Mouse (Mus musculus) intestine, embryonic 14.5 days (tissue): ENCODE results near the gene Phactr3. TPM values are rescaled to one million over a fixed set of nuclear protein-coding genes. Genes with fewer than 3 reads are reported as not detected.

Source experiments
- ATAC-seq: fragments of 200-750 bp; cut with Nextera tagmentation; replicated peaks from 2 replicates; pipeline ENCODE4 v1.8.0; 2017; ENCODE audit warnings: low read depth, moderate number of reproducible peaks, moderate TSS enrichment, moderate library complexity; ENCODE audit not compliant: low FRiP score, low TSS enrichment
- DNase-seq: peaks from one replicate; pipeline ENCODE4 v3.0.0-alpha.2; 2018; ENCODE audit warnings: low spot score
- H3K27ac ChIP-seq: fragments of 300-500 bp; sonication (generic); 2 replicates; pipeline ENCODE4 v1.5.1; 2014; ENCODE audit warnings: low read depth, mild to moderate bottlenecking, control low read depth
- H3K27me3 ChIP-seq: fragments of 300-500 bp; sonication (generic); replicated peaks from 2 replicates; pipeline ENCODE4 v1.6.1; 2014; ENCODE audit warnings: low read length, control low read depth; ENCODE audit not compliant: control insufficient read depth, insufficient read depth
- H3K36me3 ChIP-seq: fragments of 300-500 bp; sonication (generic); 2 replicates; pipeline ENCODE4 v1.6.1; 2014; ENCODE audit warnings: low read length, control low read depth; ENCODE audit not compliant: control insufficient read depth, insufficient read depth
- H3K4me1 ChIP-seq: fragments of 300-500 bp; sonication (generic); replicated peaks from 2 replicates; pipeline ENCODE4 v1.6.1; 2014; ENCODE audit warnings: low read length, control low read depth, mixed read lengths; ENCODE audit not compliant: control insufficient read depth, insufficient read depth
- H3K4me2 ChIP-seq: fragments of 300-500 bp; sonication (generic); 2 replicates; pipeline ENCODE4 v1.6.1; 2014; ENCODE audit warnings: low read length
- H3K4me3 ChIP-seq: fragments of 300-500 bp; sonication (generic); 2 replicates; pipeline ENCODE4 v1.5.1; 2014; ENCODE audit warnings: low read depth, low read length, control low read depth, mixed read lengths
- H3K9ac ChIP-seq: fragments of 300-500 bp; sonication (generic); 2 replicates; pipeline ENCODE4 v1.6.1; 2014; ENCODE audit warnings: mild to moderate bottlenecking, low read length
- H3K9me3 ChIP-seq: fragments of 300-500 bp; sonication (generic); 2 replicates; pipeline ENCODE4 v1.6.1; 2016; ENCODE audit warnings: low read length, control low read depth; ENCODE audit not compliant: control insufficient read depth
- WGBS: fragments of 180-500 bp; shearing (Covaris S2); extraction: QIAGEN DNeasy Blood & Tissue Kit; methylation state at CpG from one replicate; pipeline ENCODE4 v1.1.7; 2014; 5-methylcytosine and 5-hydroxymethylcytosine counted together
- polyA plus RNA-seq: library from polyadenylated mRNA; unstranded; fragments of >200 nt; fragmentation: Nextera tagmentation; extraction: Ambion mirVana; gene quantifications from 2 replicates; pipeline ENCODE4 v1.2.1, GENCODE M21; 2014

Gene Phactr3
- polyA plus RNA-seq, 1 experiment from 2014 or later: 2.3 TPM

- Histone ChIP-seq H3K4me2 (no peak overlapping the region), H3K4me3 (no peak overlapping the region), H3K36me3 (no peaks in the 10 kb centered on the region), H3K27me3 (no peaks in the 10 kb centered on the region), H3K9me3 (no peaks in the 10 kb centered on the region), H3K4me1 (no peaks in the 10 kb centered on the region), H3K27ac (no peak overlapping the region), H3K9ac (no peak overlapping the region)
- ATAC-seq (peak; percentile 84), DNase-seq (peak; percentile 97)
- WGBS: 10% methylated on average over 6 of the region's 8 CpGs
These were observed 145.6 kb downstream of the Phactr3 start for GRCm38 (mm10) chr2:178264389-178264788.

DNA sequence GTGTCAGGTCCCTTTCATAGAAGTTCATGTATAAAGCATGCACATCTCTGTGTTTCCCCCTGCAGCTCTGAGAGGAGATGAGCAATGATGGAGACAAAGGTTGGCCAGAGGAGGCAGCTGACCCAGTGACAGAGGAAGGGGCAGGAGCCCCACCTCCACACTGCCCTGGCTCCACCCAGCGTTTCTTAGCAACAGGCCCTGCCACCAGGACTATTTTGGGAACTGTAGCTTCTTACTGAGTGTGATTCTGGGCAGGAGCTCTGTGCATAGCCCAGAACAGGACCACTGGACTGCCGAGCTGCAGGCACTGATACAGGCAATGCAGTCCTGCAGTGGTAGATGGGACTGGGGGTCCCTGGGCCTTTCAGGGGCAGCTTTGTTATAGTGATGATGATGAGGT, 146.7 kb downstream of the Phactr3 start:
- Histone ChIP-seq H3K9me3 (no peaks in the 10 kb centered on the region), H3K4me1 (no peaks in the 10 kb centered on the region), H3K4me2 (no peak overlapping the region), H3K36me3 (no peaks in the 10 kb centered on the region), H3K9ac (no peak overlapping the region), H3K27me3 (no peaks in the 10 kb centered on the region), H3K4me3 (no peak overlapping the region), H3K27ac (no peak overlapping the region)
- ATAC-seq (no peak), DNase-seq (no peak)
- 19% methylated on average over 2 of the region's 2 CpGs for WGBS

DNA sequence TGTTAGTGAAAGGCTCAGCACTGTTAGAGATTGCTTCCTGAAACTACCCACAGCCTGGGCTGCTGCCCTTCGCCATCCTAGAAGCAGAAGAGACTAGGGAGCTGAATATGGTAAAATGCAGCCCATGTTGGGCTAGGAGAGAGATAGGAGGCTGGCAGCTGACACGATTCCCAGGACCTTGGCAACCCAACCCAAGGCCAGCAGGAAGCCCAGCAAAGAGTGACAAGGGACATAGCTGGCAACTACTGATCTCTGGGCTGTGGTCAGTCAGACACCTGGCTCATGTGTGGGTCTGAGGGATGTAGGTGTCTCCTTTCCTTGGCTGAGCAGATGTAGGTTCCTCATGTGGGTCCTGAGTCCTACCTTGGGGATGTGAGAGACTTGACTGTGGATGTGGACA, 152.0 kb downstream of the Phactr3 start:
- H3K4me3 ChIP-seq: no peak overlapping the region

DNA sequence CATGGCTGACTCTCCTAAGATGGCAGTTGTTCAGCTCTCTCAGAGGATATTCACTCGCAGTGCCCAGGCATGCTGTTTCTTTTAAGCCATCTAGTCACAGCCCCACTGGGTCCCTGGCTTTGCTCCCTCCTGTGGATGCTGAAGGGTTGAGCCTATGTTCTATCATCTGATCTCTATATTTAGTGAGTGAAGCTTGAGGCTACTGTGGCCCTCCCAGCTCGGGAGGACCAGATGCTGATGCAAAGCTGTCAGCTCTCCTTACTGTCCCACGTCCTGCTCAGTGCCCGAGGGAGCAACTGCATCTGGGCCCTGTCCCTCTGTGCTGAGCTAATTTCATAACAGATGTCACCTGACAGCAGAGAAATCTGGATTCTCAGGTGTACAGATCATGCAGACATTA, 153.6 kb downstream of the Phactr3 start:
- H3K4me1 ChIP-seq: no peaks in the 10 kb centered on the region
- DNase-seq (no peak), ATAC-seq (no peak)
- H3K36me3 ChIP-seq: no peaks in the 10 kb centered on the region
- H3K9ac ChIP-seq: no peak overlapping the region
- H3K9me3 ChIP-seq: no peaks in the 10 kb centered on the region
- no peak overlapping the region for H3K4me2 ChIP-seq
- H3K27me3 ChIP-seq: no peaks in the 10 kb centered on the region
- 78% methylated on average over 4 of the region's 4 CpGs for WGBS
- H3K4me3 ChIP-seq: no peak overlapping the region
- no peak overlapping the region for H3K27ac ChIP-seq

More for the DNA sequence above, 152.0 kb downstream of the Phactr3 start:
- DNase-seq (no peak), ATAC-seq (no peak)
- no peaks in the 10 kb centered on the region for H3K9me3 ChIP-seq
- WGBS: 80% methylated on average over 2 of the region's 2 CpGs
- H3K4me1 ChIP-seq: no peaks in the 10 kb centered on the region
- no peaks in the 10 kb centered on the region for H3K36me3 ChIP-seq
- no peak overlapping the region for H3K27ac ChIP-seq
- no peak overlapping the region for H3K9ac ChIP-seq
- no peak overlapping the region for H3K4me2 ChIP-seq
- no peaks in the 10 kb centered on the region for H3K27me3 ChIP-seq

DNA sequence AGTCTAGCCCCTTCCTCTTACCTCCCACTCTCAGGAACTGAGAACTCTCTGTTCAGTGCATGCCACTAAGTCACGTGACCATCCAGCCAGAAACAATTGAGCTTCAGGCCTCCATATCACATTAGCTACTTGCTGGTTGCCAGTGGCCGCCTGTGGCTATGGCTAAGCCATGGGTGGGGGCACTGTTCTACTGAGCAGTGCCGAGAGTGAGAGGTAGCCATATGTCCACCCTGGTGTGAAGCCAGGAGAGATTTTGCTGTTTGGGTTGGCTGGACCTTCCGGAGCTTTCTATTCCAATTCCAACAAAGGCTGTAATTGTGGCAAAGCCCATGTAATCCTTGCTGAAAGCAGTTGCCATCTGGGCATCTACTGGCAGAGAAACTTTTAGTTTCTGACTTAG, 155.4 kb downstream of the Phactr3 start:
- Histone ChIP-seq H3K9ac (no peak overlapping the region), H3K4me1 (no peaks in the 10 kb centered on the region), H3K9me3 (no peaks in the 10 kb centered on the region), H3K27ac (no peak overlapping the region), H3K36me3 (no peaks in the 10 kb centered on the region), H3K4me2 (no peak overlapping the region), H3K27me3 (no peaks in the 10 kb centered on the region), H3K4me3 (no peak overlapping the region)
- WGBS: 72% methylated on average over 4 of the region's 4 CpGs
- ATAC-seq: no peak
- DNase-seq: no peak

DNA sequence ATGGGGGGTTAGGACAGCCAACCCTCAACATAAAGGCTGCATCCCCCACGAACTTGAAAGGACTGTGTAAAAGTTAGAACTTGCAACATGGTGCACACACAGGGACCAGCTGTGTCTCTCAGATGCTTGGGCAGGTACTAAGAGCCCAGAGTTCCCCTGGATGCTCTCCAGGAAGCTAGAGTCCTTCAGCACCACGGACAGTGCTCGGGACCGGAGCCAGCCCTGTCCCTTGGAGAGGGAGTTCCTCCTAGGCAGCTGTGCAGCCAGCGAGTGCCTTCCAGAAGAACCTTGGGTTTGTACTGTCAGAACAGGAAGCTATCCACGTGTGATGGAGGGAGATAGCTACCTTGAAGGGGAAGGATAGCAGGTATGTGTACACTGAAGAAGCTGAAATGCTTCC, 158.4 kb downstream of the Phactr3 start:
- Histone ChIP-seq H3K36me3 (no peaks in the 10 kb centered on the region), H3K27ac (no peak overlapping the region), H3K27me3 (no peaks in the 10 kb centered on the region), H3K9me3 (no peaks in the 10 kb centered on the region), H3K4me2 (no peak overlapping the region), H3K9ac (no peak overlapping the region), H3K4me1 (no peaks in the 10 kb centered on the region), H3K4me3 (no peak overlapping the region)
- DNase-seq (peak; percentile 92), ATAC-seq (no peak)
- WGBS: 5% methylated on average over 6 of the region's 6 CpGs

- Histone ChIP-seq H3K27ac (no peak overlapping the region), H3K4me3 (no peak overlapping the region), H3K4me1 (no peaks in the 10 kb centered on the region), H3K9me3 (no peaks in the 10 kb centered on the region), H3K36me3 (no peaks in the 10 kb centered on the region), H3K9ac (no peak overlapping the region), H3K27me3 (no peaks in the 10 kb centered on the region), H3K4me2 (no peak overlapping the region)
- no peak for ATAC-seq
- no peak for DNase-seq
- 45% methylated on average over 3 of the region's 3 CpGs for WGBS
These were observed 162.4 kb downstream of the Phactr3 start for GRCm38 (mm10) chr2:178281183-178281582.

DNA sequence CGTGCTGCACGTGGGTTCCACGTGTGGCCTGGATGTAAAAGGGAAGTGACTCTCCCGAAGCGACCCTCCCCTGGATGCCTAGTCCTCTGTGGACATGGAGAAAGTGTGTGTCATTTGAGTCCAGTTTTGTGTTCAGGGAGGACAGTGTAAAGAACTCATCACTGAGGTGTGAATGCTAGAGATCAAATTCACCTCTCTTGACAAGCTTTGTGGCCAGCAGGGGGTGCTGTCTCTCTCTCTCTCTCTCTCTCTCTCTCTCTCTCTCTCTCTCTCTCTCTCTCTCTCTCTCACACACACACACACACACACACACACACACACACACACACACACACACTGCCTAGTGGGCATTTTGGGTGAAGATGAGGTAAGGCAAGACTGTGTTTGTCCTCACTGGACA, 168.5 kb downstream of the Phactr3 start:
- Histone ChIP-seq H3K4me3 (no peak overlapping the region), H3K9me3 (no peaks in the 10 kb centered on the region), H3K9ac (no peak overlapping the region), H3K4me1 (no peaks in the 10 kb centered on the region), H3K27ac (no peak overlapping the region), H3K36me3 (no peaks in the 10 kb centered on the region), H3K4me2 (no peak overlapping the region), H3K27me3 (no peaks in the 10 kb centered on the region)
- DNase-seq (no peak), ATAC-seq (no peak)
- WGBS: 74% methylated on average over 5 of the region's 5 CpGs

DNA sequence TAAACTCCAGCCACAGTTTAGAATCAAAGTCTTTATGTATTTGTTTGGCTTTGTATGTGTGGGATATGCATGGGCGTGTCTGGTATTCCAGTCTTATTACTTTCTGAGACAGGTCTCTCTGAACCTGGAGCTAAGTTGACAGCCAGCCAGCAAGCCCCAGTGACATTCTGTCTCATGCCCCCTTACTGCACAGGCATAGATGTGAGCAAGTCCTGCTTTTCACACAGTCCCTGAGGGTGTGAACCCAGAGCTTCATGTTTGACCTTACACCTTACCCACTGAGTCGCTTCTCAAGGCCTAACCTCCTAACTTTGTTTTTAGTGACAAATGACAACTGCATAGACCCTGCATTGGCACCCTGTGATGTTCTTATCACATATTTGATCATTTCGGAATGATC, 169.9 kb downstream of the Phactr3 start:
- DNase-seq: no peak
- Histone ChIP-seq H3K9ac (no peak overlapping the region), H3K27ac (no peak overlapping the region), H3K9me3 (no peaks in the 10 kb centered on the region), H3K4me1 (no peaks in the 10 kb centered on the region), H3K4me2 (no peak overlapping the region), H3K4me3 (no peak overlapping the region), H3K36me3 (no peaks in the 10 kb centered on the region), H3K27me3 (no peaks in the 10 kb centered on the region)
- 81% methylated on average over 3 of the region's 3 CpGs for WGBS
- no peak for ATAC-seq
